Mouse (Mus musculus) liver, embryonic 13.5 days (tissue): ENCODE data around the gene Marveld3. TPM values are rescaled to one million over a fixed set of nuclear protein-coding genes. Genes with fewer than 3 reads are reported as not detected.

Source experiments
- ATAC-seq: fragments of 200-750 bp; cut with Nextera tagmentation; 2 replicates; pipeline ENCODE4 v1.8.0; 2017; ENCODE audit warnings: low read depth, mild to moderate bottlenecking, moderate number of reproducible peaks, moderate library complexity
- DNase-seq: peaks from one replicate; pipeline ENCODE4 v3.0.0; 2022
- H3K27ac ChIP-seq: fragments of 300-500 bp; sonication (generic); 2 replicates; pipeline ENCODE4 v1.5.1; 2015; ENCODE audit warnings: moderate library complexity, mild to moderate bottlenecking, inconsistent platforms
- H3K27me3 ChIP-seq: fragments of 300-500 bp; sonication (generic); 2 replicates; pipeline ENCODE4 v1.6.1; 2015; ENCODE audit warnings: mild to moderate bottlenecking, inconsistent platforms
- H3K36me3 ChIP-seq: fragments of 300-500 bp; sonication (generic); 2 replicates; pipeline ENCODE4 v1.6.1; 2015; ENCODE audit warnings: mild to moderate bottlenecking, inconsistent platforms
- H3K4me1 ChIP-seq: fragments of 300-500 bp; sonication (generic); replicated peaks from 2 replicates; pipeline ENCODE4 v1.6.1; 2015; ENCODE audit warnings: inconsistent platforms
- H3K4me2 ChIP-seq: fragments of 300-500 bp; sonication (generic); 2 replicates; pipeline ENCODE4 v1.6.1; 2015; ENCODE audit warnings: inconsistent platforms, mild to moderate bottlenecking, moderate library complexity
- H3K4me3 ChIP-seq: fragments of 300-500 bp; sonication (generic); replicated peaks from 2 replicates; pipeline ENCODE4 v1.5.1; 2015; ENCODE audit warnings: mild to moderate bottlenecking, inconsistent platforms
- H3K9ac ChIP-seq: fragments of 300-500 bp; sonication (generic); 2 replicates; pipeline ENCODE4 v1.6.1; 2015; ENCODE audit warnings: mild to moderate bottlenecking, inconsistent platforms
- H3K9me3 ChIP-seq: fragments of 300-500 bp; sonication (generic); replicated peaks from 2 replicates; pipeline ENCODE4 v1.6.1; 2016; ENCODE audit warnings: inconsistent platforms
- WGBS: fragments of 180-500 bp; shearing (Covaris S2); methylation state at CpG from one replicate; pipeline ENCODE4 v1.1.7; 2015; ENCODE audit not compliant: insufficient replicate concordance; 5-methylcytosine and 5-hydroxymethylcytosine counted together
- polyA plus RNA-seq: library from polyadenylated mRNA; unstranded; fragments of >200 nt; fragmentation: Nextera tagmentation; extraction: Ambion mirVana; gene quantifications from 2 replicates; pipeline ENCODE4 v1.2.1, GENCODE M21; 2015

The Marveld3 gene
- polyA plus RNA-seq = 0.14 TPM in 1 of 2 replicates, not detected in the other

- peak within 1 kb of the TSS; percentile 48 for H3K4me3 ChIP-seq
- ATAC-seq (no peak), DNase-seq (no peak)
- 3% methylated on average over 64 of the region's 64 CpGs for WGBS
- H3K9me3 ChIP-seq = no peaks in the 10 kb centered on the region
- H3K27ac ChIP-seq = no peak within 1 kb of the TSS
- peak within 1 kb of the TSS; percentile 66 for H3K4me2 ChIP-seq
- peaks cover 18% of the 10 kb centered on the region for H3K4me1 ChIP-seq
- no peak within 1 kb of the TSS for H3K9ac ChIP-seq
- no peaks in the 10 kb centered on the region for H3K36me3 ChIP-seq
- H3K27me3 ChIP-seq = peaks cover 47% of the 10 kb centered on the region
Observed at GRCm38 (mm10) chr8:109961693-109962367, at the start of gene Marveld3. Gene Marveld3 (minus strand): TSS chr8:109962203.

DNA sequence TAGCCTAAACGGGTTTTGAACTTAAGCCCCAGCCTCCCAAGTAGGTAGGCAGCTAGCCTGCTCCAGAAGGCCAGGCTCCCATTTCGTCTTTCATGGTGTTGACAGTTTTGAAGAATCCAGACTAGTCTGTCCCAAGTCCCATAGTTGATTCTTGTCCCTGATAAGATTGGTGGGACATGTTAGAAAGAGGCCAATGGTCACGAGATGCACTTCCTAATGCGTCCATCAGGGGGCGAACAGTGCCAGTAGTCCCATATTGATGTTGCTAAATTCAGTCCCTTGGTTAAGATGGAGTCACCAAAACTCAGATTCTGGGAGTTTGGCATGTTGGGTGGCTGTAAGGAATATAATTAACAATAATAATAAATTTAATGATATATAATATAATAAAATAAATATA, 48.9 kb upstream of the Marveld3 start:
- Histone ChIP-seq H3K9ac (no peak overlapping the region), H3K4me3 (no peak overlapping the region), H3K27ac (no peak overlapping the region), H3K9me3 (no peaks in the 10 kb centered on the region), H3K36me3 (no peaks in the 10 kb centered on the region), H3K4me2 (no peak overlapping the region), H3K27me3 (no peaks in the 10 kb centered on the region), H3K4me1 (no peaks in the 10 kb centered on the region)
- ATAC-seq = no peak
- WGBS = 26% methylated on average over 5 of the region's 5 CpGs
- peak; percentile 11 for DNase-seq

- Histone ChIP-seq H3K27ac (no peak overlapping the region), H3K36me3 (no peaks in the 10 kb centered on the region), H3K27me3 (no peaks in the 10 kb centered on the region), H3K4me1 (no peaks in the 10 kb centered on the region), H3K4me2 (no peak overlapping the region), H3K9me3 (no peaks in the 10 kb centered on the region), H3K9ac (no peak overlapping the region), H3K4me3 (no peak overlapping the region)
- DNase-seq (no peak), ATAC-seq (no peak)
- 49% methylated on average over 8 of the region's 8 CpGs for WGBS
Observed at GRCm38 (mm10) chr8:110008995-110009446, 47.0 kb upstream of the Marveld3 start.

- no peaks in the 10 kb centered on the region for H3K4me1 ChIP-seq
- no peak overlapping the region for H3K4me3 ChIP-seq
- no peak overlapping the region for H3K27ac ChIP-seq
- ATAC-seq (no peak), DNase-seq (no peak)
- H3K9ac ChIP-seq = no peak overlapping the region
- no peaks in the 10 kb centered on the region for H3K36me3 ChIP-seq
- WGBS = 65% methylated on average over 26 of the region's 26 CpGs
- H3K27me3 ChIP-seq = no peaks in the 10 kb centered on the region
- no peak overlapping the region for H3K4me2 ChIP-seq
- H3K9me3 ChIP-seq = no peaks in the 10 kb centered on the region
Observed at GRCm38 (mm10) chr8:110008228-110008994, 46.4 kb upstream of the Marveld3 start.

GRCm38 (mm10) chr8:110006312-110007023, 44.5 kb upstream of the Marveld3 start:
- H3K4me2 ChIP-seq = no peak overlapping the region
- no peak for ATAC-seq
- no peaks in the 10 kb centered on the region for H3K9me3 ChIP-seq
- DNase-seq = no peak
- no peaks in the 10 kb centered on the region for H3K36me3 ChIP-seq
- H3K27ac ChIP-seq = no peak overlapping the region
- H3K4me3 ChIP-seq = no peak overlapping the region
- no peak overlapping the region for H3K9ac ChIP-seq
- H3K4me1 ChIP-seq = no peaks in the 10 kb centered on the region
- WGBS = 52% methylated on average over 17 of the region's 17 CpGs
- no peaks in the 10 kb centered on the region for H3K27me3 ChIP-seq

DNA sequence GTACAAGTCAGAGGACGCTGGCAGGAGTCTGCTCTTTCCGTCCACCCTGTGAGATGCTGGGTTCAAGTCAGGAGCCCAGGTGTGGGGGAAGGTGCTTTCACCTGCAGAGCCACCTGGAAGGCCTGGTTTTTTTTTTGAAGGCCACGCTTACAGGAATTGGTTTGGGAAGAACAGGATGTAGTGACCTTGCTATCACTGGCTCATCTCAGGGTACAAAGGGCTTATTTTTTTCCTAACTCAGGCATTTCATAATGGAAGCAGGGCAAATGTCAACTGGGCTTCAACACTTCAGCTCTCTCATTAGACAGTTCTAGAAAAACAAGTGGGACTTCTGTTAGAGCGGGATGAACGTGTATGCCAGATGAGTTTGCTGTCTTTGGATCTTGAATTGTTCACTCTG, 42.3 kb upstream of the Marveld3 start:
- H3K36me3 ChIP-seq = no peaks in the 10 kb centered on the region
- H3K27me3 ChIP-seq = no peaks in the 10 kb centered on the region
- no peaks in the 10 kb centered on the region for H3K9me3 ChIP-seq
- DNase-seq (no peak), ATAC-seq (no peak)
- H3K4me2 ChIP-seq = no peak overlapping the region
- no peak overlapping the region for H3K27ac ChIP-seq
- no peak overlapping the region for H3K9ac ChIP-seq
- 60% methylated on average over 5 of the region's 5 CpGs for WGBS
- no peaks in the 10 kb centered on the region for H3K4me1 ChIP-seq
- no peak overlapping the region for H3K4me3 ChIP-seq

- no peaks in the 10 kb centered on the region for H3K4me1 ChIP-seq
- H3K27me3 ChIP-seq = no peaks in the 10 kb centered on the region
- no peaks in the 10 kb centered on the region for H3K36me3 ChIP-seq
- H3K27ac ChIP-seq = no peak overlapping the region
- H3K9me3 ChIP-seq = no peaks in the 10 kb centered on the region
- ATAC-seq (no peak), DNase-seq (no peak)
- WGBS = 26% methylated on average over 9 of the region's 9 CpGs
- H3K9ac ChIP-seq = no peak overlapping the region
- H3K4me2 ChIP-seq = no peak overlapping the region
- no peak overlapping the region for H3K4me3 ChIP-seq
Observed at GRCm38 (mm10) chr8:110002953-110003352, 41.0 kb upstream of the Marveld3 start.

GRCm38 (mm10) chr8:109999974-110000373, 38.0 kb upstream of the Marveld3 start:
- Histone ChIP-seq H3K36me3 (no peaks in the 10 kb centered on the region), H3K4me2 (no peak overlapping the region), H3K4me1 (no peaks in the 10 kb centered on the region), H3K4me3 (no peak overlapping the region), H3K27me3 (no peaks in the 10 kb centered on the region), H3K9me3 (no peaks in the 10 kb centered on the region), H3K27ac (no peak overlapping the region), H3K9ac (no peak overlapping the region)
- ATAC-seq (no peak), DNase-seq (no peak)
- WGBS = 67% methylated on average over 10 of the region's 10 CpGs

DNA sequence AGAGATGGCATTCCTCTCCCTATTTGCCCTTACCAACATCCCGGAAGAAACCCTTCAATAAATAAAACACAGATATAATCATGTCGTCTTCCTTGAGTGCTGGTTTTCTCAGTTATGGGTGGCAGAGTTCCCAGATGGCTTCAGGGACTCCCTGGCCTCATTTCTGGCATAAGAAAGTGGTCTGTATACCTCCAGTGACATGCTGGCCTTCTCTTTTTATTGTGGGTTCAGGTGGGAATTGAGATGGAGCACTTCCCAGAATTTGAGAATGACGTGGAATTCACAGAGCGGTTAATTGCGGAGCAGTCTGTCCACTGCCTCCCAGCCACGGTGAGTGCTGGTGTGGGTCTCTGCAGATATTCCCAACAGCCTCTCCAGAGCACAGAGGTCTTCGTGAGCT, 36.1 kb upstream of the Marveld3 start:
- Histone ChIP-seq H3K36me3 (no peaks in the 10 kb centered on the region), H3K27me3 (no peaks in the 10 kb centered on the region), H3K27ac (no peak overlapping the region), H3K9me3 (no peaks in the 10 kb centered on the region), H3K4me2 (no peak overlapping the region), H3K4me3 (no peak overlapping the region), H3K4me1 (no peaks in the 10 kb centered on the region), H3K9ac (no peak overlapping the region)
- WGBS = 59% methylated on average over 7 of the region's 7 CpGs
- no peak for DNase-seq
- no peak for ATAC-seq

DNA sequence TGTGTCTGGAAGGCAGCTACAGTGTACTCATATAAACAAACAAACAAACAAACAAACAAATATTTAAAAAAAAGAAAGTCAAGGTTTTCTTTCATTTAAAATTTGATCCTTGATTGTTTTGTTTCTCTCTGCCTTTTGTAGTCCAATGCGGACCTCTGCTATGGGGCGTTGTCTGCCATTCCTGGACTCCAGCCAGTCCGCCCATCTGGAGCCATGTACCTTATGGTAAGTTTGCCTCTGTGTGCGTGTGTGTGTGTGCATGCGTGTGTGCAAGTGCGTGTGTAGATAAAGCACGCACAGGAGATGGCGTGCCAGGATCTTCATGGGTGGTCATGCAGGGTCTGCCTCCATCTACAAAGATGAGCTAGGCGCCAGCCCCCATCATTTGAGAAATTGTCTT, 35.4 kb upstream of the Marveld3 start:
- no peaks in the 10 kb centered on the region for H3K36me3 ChIP-seq
- H3K4me1 ChIP-seq = no peaks in the 10 kb centered on the region
- 79% methylated on average over 9 of the region's 9 CpGs for WGBS
- no peak overlapping the region for H3K27ac ChIP-seq
- ATAC-seq (no peak), DNase-seq (no peak)
- H3K9ac ChIP-seq = no peak overlapping the region
- no peak overlapping the region for H3K4me3 ChIP-seq
- no peak overlapping the region for H3K4me2 ChIP-seq
- no peaks in the 10 kb centered on the region for H3K9me3 ChIP-seq
- H3K27me3 ChIP-seq = no peaks in the 10 kb centered on the region

- ATAC-seq = no peak
- no peak overlapping the region for H3K4me2 ChIP-seq
- 63% methylated on average over 1 of the region's 1 CpGs for WGBS
- H3K27ac ChIP-seq = no peak overlapping the region
- H3K27me3 ChIP-seq = no peaks in the 10 kb centered on the region
- H3K4me3 ChIP-seq = no peak overlapping the region
- H3K9ac ChIP-seq = no peak overlapping the region
- H3K9me3 ChIP-seq = no peaks in the 10 kb centered on the region
- DNase-seq = no peak
- H3K36me3 ChIP-seq = no peaks in the 10 kb centered on the region
- no peaks in the 10 kb centered on the region for H3K4me1 ChIP-seq
Observed at GRCm38 (mm10) chr8:109992951-109993350, 30.9 kb upstream of the Marveld3 start.
